Mouse (Mus musculus) small intestine, adult 2 months (tissue): ENCODE measurements around the gene Actr1a.

ENCODE experiments used
- CTCF ChIP-seq: fragments of 200-500 bp; IDR thresholded peaks from 2 replicates; pipeline ENCODE4 v1.5.1; 2012; ENCODE audit warnings: low read depth, mild to moderate bottlenecking, control low read depth, inconsistent platforms, low read length, moderate library complexity, mixed read lengths; ENCODE audit not compliant: insufficient replicate concordance, insufficient read length; ENCODE audit errors: extremely low read depth
- POLR2A ChIP-seq: fragments of 200-500 bp; IDR thresholded peaks from 2 replicates; pipeline ENCODE4 v1.6.1; 2012; ENCODE audit warnings: low read depth, mild to moderate bottlenecking, control low read depth, inconsistent platforms, low read length, moderate library complexity

DNA sequence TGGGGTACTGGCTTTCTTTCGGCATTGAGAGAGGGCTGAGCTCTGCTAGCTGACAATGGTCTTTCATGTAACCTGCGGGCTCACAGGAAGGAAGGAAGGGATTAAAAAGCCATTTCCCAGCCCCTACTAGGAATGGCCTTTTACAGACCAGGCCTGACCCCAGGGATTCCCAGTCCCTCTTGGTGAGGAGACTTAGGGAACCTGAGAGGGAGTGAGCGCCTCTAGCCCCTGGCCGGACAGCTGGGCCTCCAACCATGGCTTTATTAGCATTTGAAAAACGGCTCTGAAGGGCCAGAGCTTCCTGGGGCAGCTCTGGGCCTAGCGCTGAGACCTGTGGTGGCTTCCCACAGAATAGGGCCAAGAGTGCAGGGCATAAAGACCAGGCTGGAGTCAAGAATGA is 48.0 kb upstream of the Actr1a start:
- TF ChIP-seq CTCF (no peak), POLR2A (no peak)
